Mouse (Mus musculus): Measurements from ENCODE around the gene Itprid2.

- TF ChIP-seq POLR2A (IDR thresholded peaks at IDR 0.05; ENCODE audit: control insufficient read depth, extremely low read depth, insufficient read depth, low read length, poor library complexity) (no peak), CTCF (IDR thresholded peaks at IDR 0.05; ENCODE audit: borderline replicate concordance, control insufficient read depth, extremely low read depth, insufficient read depth, low read length, poor library complexity) (no peak)
Measured at GRCm38 (mm10) chr2:79603363-79603762, 31.8 kb upstream of the Itprid2 start.
